Mouse (Mus musculus) stomach, postnatal 0 days (tissue): Measurements from ENCODE around the gene Lrrc75a.

Experiments used
- CTCF ChIP-seq: IDR thresholded peaks from 2 replicates; pipeline ENCODE4 v1.5.1; 2016; ENCODE audit warnings: antibody characterized with exemption, low read depth, mild to moderate bottlenecking, moderate library complexity
- EP300 ChIP-seq: optimal IDR thresholded peaks from 2 replicates; pipeline ENCODE3; 2016; ENCODE audit warnings: antibody characterized with exemption

DNA sequence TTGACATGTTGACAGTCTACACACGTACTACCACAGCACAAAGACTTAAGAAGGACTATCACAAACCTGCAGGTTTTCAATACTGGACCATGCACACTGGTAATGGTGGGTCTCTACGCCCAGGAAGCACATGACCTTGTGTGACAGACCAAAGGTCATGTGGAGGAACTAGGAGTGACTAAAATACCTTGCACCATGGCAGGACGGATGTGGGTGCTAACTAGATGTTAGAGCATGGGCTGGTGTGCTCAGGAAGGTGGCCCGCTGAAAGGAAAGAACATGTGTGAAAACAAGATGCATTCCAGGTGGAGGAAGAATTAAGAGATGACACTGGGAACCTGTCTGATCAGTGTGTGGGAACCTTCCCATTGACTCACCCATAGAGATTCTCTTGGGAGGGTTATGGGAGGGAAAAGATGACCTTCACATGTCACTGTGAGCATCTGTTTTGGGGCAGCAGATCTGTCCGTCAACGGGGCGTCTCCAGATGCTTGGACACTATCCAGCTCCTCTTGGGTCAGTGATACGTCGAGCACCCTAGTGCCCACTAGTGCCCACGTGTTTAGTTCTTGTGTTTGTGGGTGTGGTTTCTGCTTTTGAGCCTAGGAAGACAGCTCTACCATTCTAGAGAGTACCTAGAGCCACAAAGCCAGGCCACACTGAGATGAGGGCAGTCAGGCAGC, 4.5 kb downstream of the Lrrc75a start:
- TF ChIP-seq EP300 (no peak), CTCF (no peak)
